Mouse (Mus musculus) frontal cortex, adult (tissue): Measurements from ENCODE around the gene Crat.

ENCODE experiments used
- ATAC-seq: cut with Nextera tagmentation; 2 replicates; pipeline ENCODE4 v1.9.2; 2017; ENCODE audit warnings: mild to moderate bottlenecking, moderate library complexity, mixed read lengths; ENCODE audit not compliant: low TSS enrichment

Gene Crat

DNA sequence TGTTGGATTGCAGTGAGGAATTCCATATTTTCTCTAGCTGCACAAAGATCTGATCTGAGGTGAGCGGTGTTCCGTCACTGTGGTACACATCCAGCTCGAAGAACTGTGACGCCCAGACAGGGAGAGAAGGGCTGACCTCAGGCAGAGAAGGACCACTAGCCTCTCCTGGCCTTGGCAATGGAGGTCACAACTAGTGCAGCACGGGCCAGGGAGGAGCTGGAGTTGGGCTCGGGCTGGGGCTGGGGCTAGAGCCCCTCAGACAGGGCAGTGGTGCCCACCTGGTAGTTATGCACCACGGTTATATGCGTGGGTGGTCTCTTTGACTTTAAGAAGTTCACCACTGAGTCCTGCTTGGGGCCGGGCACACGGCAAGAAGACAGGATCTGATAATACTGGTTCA is 7.8 kb downstream of the Crat start:
- no peak for ATAC-seq

DNA sequence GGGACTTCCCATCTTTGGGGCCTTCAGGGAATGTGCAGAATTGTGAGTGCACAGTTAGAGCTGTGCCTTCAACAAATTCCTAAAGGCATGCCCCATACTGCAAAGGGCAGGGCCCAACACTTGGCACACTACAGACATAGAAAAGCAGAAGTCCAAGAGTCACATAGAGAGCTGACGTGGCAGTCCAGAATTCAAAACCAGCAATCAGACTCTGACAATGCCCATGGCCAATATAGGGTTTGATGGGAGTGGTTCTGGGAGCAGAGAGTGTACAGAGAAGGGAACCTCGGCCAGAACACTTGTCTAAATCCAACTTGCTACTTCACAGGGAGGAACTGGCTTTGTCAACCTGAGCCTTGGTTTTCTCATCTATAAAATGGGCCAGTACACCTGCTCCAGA is 8.4 kb downstream of the Crat start:
- no peak for ATAC-seq

DNA sequence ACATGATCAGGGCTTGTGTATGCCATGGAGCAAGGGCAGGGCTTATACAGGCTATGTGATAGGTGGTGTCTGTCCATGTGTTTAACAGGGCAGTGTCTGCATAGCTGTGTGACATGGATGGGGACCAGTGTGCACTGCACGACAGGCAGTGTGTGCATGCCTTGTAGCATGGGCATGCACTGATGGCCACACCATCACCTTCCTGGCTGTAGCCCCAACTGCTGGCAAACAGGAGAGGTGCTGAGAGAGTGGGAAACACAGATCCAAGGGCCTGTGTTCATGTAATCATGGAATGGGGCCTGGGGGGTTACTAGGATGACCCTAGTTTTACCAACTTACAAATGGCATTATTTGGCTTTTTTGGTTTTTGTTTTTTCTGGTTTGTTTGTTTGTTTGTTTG is 11.7 kb downstream of the Crat start:
- no peak for ATAC-seq

DNA sequence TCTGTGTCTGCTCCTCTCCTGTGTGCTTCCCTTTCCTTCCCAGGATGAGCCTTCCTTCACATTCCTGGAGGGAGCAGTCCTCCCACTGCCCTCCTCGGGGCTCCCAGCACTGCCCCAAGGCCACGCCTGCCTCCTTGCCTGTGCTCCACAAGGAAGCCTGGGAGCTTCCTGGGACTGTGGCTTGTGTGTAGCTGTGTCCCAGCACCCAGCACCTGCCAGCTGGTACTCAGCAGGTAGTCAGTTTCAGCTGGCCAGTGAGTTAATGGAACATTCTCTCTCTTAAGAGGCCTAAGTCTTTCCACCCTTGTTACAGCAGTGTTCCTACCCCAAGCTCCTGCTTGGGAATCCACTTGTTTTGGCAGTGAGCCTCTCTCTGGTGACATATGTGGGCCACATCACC is 12.8 kb downstream of the Crat start:
- ATAC-seq: no peak

DNA sequence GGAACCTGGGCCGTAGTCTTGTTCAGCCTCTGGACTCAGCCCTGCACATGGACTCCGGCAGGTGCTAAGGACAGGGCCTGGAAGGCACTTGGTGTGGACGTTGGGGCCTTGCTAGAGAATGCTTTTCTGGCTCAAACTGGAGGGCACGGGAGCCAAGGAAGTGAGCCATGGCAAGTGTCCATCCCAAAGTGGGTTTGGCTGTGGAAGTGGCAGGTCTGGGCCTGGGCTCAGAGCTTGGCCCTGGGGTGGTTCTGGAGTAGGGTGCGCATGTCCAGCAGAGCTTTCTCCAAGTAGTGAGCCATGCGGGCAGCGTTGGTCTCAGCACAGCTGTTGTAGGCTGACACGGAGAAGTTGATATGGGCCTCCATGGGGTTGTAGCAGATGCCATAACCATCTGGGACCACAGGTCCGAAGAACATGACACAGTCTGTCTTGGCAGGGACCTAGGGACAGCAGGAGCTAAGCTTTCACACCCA is 13.2 kb downstream of the Crat start:
- ATAC-seq: no peak

DNA sequence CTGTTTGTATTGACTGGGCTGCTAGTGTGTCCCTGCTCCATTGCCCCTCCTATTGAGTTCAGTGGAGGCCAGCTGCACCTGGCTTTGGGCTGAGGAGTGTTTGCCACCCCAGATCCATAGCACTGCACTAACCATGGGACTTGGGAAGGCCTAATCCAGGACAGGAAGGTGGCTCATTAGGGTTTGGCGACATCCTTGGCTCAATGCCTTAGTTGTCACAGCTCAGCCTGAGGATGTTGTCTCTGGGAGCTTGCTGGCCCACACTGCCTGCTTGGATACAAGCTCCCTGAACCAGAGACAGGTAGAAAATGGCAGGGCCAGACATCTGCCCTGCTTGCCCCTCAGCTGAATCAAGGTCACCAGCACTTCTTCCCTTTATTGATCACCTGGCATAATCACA is 14.0 kb downstream of the Crat start:
- ATAC-seq: no peak

DNA sequence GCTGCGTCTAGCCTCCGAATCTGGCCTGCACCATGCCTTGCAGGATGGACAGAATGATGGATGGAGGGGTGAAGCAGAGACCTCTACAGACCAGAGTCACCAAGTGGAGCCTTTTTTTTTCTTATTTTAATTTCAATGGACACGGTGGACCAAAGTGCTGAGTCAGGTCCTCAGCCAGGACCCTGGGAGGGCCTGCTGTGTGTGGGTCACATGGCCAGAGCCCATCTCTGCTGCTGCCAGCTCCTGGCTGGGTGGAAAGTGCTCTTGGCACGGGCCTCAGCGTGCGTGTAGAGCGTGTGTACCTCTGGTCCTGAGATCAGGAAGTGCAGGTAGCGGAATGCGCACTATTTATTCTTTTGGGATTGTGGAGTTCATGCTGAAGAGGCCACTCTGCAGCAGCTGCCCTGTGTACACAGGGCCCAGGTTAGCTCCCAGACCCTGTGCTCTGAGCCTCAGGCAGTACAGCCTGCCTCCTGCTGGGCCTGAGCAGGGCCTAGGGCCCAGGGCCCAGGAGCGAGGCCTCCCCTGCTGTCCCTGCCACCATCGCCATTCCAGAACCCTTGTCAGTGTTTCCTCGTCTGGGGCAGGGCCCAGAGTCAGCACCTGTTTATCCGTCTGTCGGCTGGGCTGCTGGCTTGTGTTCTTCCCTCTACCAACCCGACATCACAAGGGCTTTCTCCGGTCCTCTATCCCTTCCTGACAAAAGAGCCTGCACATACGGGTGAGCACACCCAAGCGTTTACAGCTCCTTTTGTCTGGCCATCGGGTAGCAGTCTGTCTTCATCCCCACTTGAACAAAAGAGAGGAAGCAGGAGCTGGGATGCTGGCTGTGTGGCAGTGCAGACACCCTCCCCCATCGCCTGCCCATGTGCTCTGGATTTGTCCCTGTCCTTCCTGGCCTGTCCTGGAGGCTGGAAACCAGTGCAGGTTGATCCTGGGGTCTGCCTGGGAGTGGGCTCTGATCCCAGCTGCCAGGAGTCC is 16.1 kb downstream of the Crat start:
- ATAC-seq: peak; percentile 10; the same call in 1 of the 2 replicates

DNA sequence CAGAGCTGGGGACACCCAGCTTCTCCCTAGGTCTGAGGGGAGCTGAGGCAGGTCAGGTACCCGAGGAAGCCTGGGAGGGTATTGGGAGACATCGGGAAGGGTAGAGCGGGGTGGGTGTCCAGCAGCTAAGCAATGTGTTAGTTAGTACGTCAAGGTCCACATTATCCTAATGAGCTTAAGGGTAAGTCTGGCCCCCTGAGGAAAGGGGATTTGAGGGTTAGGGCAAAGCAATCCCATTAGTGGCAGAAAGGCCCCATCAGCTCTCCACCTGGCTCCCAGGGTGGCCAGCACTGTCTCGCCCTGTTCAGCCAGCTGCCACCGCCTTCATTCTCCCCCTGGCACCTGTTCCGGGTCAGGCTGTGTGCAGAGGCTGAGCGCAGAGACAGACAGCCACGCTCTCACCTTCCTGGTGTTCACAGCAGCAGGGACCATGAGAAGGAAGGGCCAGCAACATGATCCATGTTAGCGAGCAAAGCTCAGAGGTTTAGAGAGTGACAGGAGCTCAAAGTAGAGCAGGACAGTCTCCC is 17.6 kb downstream of the Crat start:
- no peak for ATAC-seq

DNA sequence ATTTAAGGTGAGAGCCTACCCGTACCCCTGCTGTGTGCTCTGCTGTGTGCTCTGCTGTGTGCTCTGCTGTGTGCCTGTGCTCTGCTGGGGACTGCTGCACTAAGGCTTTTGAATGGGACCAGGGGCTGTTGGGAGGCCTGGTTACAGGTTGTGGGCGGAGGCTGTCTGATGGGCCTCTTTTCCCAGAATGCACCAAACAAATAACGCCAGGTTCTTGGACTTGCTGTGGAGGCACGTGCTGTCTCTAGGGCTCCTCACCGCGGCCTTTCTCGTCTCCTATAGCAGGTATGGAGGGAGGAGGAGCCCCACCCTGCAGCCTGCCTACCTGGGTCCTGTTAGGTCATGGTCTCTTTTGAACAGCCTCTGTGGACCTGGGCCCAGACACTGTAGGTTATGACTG is 19.4 kb downstream of the Crat start:
- ATAC-seq: no peak

DNA sequence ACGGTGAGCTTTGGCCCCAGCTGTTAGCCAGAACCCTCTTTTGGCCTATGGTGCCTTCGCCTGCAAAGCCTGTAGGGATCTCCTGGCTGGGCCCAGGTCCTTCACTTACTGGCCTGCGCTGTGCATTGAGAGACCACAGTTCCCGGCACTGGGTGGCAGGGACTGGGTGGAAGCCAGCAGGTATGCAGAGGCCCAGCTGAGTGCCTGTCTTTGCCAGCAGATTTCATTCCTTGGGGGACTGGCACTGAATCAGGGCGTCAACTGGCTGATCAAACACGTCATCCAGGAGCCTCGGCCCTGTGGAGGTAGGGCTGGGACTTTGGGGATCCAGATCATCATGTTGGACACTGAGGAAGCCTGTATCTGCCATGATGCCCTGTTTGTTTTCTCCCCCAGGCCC is 19.9 kb downstream of the Crat start:
- no peak for ATAC-seq

DNA sequence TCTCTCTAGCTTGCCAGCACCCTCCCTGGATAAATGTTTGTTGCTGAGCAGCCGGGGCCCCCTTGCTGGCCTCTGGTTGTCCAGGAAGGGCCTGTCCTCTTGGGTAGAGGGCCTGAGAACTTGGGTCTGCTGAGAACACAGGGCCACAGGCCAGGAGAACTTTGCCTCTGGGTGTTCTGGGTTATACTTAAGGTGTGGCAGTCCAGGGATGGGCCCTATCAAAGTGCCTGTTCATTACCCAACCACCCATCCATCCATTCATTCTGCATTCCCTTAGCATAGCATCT is 22.3 kb downstream of the Crat start:
- no peak for ATAC-seq

DNA sequence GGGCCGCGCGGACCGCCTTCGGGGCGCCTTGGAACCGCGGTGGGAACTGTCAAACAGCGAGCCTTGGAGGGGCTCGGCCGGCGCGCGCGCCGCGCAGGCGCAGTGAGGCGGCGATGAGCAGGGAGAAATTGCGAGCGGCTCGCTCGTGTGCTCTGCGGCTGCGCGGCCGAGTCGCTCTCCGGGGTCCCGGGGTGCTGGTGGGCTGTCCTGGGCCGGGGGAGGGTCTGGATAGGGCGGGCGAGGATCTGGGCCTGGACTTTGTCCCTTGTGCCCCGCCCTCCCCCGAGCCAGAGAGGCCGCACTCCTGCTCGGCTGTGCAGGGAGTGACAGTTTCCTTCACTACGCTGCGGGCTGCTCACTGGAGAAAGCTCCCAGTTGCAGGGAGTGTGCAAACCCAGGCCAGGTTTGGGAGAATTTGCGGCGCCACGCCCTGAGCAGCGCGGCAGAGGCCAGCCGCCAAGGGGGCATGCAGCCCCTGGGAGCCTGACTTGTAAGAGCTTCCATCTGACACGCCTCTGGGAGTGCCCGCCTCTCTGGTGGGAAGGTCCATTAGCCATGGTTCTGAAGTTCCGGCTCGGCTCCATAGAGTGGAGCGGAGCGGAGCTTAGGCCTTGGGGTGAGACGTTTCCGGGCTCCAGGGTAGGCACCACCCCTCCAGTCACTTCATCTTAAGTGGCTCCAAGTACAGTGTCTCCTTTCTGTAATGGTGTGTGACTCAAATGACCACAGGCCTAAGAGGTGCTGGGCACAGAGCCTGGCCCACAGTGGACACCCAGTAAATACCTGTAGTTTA is 22.8 kb downstream of the Crat start:
- peak; percentile 51 for ATAC-seq

DNA sequence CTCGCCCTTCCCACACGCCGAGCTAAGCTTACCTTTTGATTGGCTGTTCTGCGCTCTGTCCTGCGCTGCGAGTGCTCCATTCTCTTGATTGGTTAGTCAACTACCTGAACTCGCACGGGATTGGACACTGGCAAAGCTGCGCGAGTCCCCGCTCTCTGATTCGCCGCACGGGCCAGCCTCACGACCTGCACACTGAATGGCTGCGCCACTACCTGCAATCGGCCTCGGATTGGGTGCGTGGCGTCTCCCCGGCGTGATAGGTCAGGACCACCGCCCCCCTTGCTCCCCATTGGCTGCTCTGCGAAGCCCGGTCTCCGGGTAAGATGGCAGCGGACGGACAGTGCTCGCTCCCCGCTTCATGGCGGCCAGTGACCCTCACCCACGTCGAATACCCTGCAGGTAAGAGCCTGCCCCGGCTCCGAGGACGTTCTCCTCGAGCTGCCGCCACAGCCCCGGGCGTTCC is 23.5 kb downstream of the Crat start, which contains the start of gene Dolpp1:
Dolpp1 (plus strand) TSS at position 141 of the 463 bp plus-strand sequence.
- ATAC-seq: peak; percentile 93

DNA sequence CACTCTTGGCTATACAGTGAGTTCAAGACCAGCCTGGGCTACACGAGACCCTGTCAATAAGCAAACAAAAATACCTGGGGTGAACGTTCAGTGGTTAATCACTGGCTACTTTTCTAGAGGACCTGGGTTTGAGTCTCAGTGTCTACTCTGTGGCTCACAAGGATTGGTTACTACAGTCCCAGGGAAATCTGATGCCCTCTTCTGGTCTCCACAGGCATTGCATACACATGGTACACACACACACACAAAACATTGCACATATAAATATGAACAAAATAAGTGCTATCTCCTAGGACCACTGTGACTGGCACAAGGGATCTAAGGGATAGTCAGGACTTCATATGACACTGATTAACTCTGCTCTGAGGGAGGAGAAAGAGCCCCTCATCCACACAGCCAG is 26.6 kb downstream of the Crat start:
- no peak for ATAC-seq

DNA sequence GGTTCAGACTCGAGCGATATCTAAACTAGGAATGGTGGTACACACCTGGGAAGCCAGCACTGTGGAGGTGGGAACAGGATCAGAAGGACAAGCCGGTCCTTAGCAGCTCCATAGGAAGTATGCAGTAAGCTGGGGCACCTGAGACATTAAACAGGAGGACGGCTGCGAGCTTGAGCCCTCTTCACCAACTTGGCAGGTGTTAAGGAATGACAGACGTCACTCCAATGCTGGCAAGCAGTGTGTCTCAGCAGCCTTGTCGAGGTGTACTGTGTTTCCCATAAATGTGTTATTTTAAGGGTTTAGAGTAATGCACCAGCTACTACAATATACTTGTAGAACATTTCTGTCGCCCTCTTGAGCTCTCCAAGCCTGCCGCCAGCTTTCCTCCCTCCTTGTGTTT is 28.7 kb downstream of the Crat start:
- ATAC-seq: no peak

DNA sequence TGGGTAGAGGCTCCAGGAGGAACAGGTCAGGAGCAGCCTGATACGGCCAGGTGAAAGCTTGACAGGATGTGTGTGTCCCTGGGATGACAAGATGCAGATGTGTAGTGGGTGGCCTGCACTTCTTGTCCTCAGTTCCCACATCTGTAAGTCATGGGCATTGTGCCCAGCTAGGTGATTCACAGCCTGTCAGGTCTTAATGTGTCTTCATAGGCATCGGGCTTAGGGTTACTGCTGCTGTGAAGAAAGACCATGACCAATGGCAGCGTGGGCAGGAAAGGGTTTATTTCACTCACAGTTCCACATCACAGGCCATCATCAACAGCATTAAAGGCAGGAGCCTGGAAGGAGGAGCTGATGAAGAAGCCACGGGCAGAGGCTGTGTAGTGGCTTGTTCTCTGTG is 30.0 kb downstream of the Crat start:
- ATAC-seq: no peak

DNA sequence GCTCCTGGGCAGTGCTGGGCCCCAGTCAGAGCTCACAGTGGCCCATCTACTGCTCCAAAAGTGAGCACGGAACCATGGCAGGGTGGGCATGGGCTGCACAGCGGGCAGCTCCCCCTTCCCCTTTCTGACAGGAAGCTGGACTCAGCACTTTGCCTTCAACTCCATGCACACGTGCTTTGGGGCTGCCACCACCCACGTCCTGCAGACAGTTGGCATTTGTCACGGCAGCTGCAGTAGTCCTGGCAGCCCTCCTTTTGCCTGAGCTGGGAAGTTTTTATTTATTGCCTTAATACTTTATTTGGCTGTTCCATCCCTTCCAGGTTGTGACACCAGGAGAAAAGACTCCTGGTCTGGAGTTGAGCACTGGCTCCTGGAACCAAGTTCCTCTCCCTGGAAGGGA is 30.8 kb downstream of the Crat start:
- ATAC-seq: peak; percentile 29

DNA sequence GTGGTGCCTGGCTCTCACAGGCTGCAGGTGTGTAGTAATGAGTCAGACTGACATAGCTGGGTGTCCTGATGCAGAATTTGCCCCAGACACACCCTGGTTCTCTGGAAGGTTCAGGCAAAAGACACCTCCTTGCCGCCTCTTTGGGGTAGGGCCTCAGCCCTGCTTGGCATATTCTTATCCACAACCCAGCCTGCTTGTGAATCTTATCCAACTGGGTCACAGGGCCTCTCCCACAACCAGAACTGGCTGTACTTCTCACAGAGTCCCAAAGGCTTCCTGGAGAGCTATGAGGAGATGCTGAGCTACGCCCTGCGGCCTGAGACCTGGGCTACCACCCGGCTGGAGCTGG is 34.3 kb downstream of the Crat start:
- ATAC-seq: no peak

DNA sequence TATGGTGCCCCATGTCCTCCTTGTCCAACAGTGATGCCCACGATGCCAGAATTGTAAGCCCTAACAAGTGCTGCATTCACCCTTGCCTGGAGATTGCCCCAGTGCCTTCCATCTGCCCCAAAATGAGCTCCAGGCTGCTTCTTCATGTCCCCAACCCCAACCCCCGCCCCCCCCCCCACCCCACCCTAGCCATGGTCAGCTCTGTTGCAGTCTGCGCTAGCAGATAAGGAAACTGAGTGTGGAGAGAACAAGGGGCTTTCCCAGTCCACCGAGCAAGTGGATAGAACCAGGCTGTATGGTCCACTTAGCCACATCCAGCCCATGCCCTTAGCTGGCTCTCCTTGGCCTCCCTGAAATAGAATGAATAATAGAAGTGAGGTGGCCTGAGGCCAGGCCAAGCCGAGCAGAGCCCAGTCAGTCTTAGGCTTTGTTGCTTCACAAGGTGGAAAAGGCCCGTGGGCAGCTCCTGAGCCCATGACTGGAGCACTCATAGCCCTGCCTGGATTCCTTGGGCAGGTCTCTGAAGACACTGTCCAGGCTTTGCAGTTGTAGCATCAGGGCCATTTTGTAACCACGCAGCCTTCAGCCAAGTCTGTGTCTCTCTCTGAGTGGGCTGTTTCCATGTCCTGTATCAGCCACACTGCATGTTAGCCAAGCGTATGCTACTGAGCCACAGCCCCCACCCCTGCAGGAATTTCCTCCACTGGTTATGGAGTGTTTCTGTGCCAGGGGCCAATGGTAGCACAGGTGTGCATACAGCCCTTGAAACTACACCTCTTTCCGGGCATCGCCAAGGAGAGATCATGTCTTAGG is 34.8 kb downstream of the Crat start:
- ATAC-seq: peak; percentile 41

DNA sequence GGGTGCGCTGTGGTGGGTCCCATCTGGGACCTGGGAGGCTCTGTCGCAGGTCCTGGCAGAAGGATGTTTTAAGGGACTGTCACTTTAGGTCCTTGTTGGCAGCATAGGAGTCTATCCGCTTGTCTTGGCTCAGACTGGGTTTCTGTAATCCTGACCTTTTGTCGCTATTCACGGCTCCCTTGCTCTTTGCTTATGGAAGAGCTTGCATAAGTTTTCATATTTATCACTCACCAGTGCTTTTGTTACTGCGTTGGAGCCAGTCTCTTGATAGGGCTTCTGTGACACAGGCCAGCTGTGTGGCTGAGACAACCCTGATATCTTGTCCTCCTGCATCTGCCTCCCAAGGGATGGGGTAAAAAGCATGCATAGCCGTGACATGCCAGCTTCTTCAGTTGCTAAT is 36.3 kb downstream of the Crat start:
- ATAC-seq: no peak

DNA sequence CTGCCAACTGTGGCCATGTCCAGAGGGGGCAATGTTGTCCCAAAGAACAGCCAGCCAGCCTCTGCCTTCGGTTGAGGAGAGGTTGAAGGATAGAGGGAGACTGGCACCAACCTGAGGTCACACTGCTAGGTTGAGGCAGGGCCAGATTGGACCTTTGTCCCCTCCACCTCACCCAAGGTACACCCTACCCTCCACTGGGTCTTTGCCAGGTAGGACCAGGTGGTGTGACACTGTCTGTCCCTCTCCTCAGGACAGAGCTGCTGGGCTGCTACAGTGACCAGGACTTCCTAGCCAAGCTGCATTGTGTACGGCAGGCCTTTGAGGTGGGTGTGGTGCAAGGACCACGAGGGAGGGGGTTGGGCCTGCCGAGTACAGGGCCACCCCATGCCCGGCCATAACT is 37.9 kb downstream of the Crat start:
- no peak for ATAC-seq

DNA sequence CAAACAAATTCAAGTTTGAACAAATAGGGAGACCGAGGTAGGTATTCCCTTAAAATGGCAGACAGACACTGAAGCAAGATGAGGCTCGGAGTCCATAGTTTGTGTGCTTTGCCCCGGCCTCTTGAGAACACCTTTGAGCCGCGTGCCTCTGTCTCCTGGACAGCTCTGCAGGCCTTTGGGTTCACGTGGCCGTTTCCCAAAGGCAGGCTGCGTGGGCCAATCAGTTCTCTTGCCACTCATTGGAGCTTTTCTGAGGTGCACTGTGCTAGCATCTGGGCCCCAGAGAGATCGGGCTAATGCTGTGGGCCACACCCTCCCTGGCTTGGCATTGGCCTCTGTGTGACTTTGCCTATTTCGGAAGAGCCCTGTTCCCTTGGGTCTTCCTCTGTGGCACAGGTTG is 39.7 kb downstream of the Crat start:
- no peak for ATAC-seq
